Mouse (Mus musculus) hindbrain, embryonic 10.5 days (tissue): Measurements from ENCODE around the gene Ppp1r36. TPM values are rescaled to one million over a fixed set of nuclear protein-coding genes. Genes with fewer than 3 reads are reported as not detected.

ENCODE experiments used
- DNase-seq: peaks from one replicate; pipeline ENCODE4 v3.0.0-alpha.2; 2017; ENCODE audit warnings: low spot score
- H3K27ac ChIP-seq: fragments of 300-500 bp; sonication (generic); 2 replicates; pipeline ENCODE4 v1.5.1; 2016; ENCODE audit warnings: mild to moderate bottlenecking, moderate library complexity
- H3K27me3 ChIP-seq: fragments of 300-500 bp; sonication (generic); 2 replicates; pipeline ENCODE4 v1.6.1; 2016; ENCODE audit warnings: mild to moderate bottlenecking; ENCODE audit not compliant: poor library complexity, insufficient read depth, severe bottlenecking
- H3K36me3 ChIP-seq: fragments of 300-500 bp; sonication (generic); 2 replicates; pipeline ENCODE4 v1.6.1; 2016; ENCODE audit warnings: mild to moderate bottlenecking, moderate library complexity
- H3K4me1 ChIP-seq: fragments of 300-500 bp; sonication (generic); replicated peaks from 2 replicates; pipeline ENCODE4 v1.6.1; 2016; ENCODE audit warnings: mild to moderate bottlenecking
- H3K4me3 ChIP-seq: fragments of 300-500 bp; sonication (generic); 2 replicates; pipeline ENCODE4 v1.5.1; 2016; ENCODE audit warnings: mild to moderate bottlenecking, moderate library complexity
- H3K9me3 ChIP-seq: fragments of 300-500 bp; sonication (generic); 2 replicates; pipeline ENCODE4 v1.6.1; 2016; ENCODE audit warnings: mild to moderate bottlenecking, moderate library complexity
- WGBS: fragments of 180-500 bp; shearing (Covaris S2); methylation state at CpG from one replicate; pipeline ENCODE4 v1.1.7; 2016; 5-methylcytosine and 5-hydroxymethylcytosine counted together
- polyA plus RNA-seq: library from polyadenylated mRNA; unstranded; fragments of >200 nt; fragmentation: Nextera tagmentation; extraction: Ambion mirVana; gene quantifications from 2 replicates; pipeline ENCODE4 v1.2.1, GENCODE M21; 2016

Ppp1r36 gene
- polyA plus RNA-seq, 1 experiment from 2014 or later, result 1.5 TPM

DNA sequence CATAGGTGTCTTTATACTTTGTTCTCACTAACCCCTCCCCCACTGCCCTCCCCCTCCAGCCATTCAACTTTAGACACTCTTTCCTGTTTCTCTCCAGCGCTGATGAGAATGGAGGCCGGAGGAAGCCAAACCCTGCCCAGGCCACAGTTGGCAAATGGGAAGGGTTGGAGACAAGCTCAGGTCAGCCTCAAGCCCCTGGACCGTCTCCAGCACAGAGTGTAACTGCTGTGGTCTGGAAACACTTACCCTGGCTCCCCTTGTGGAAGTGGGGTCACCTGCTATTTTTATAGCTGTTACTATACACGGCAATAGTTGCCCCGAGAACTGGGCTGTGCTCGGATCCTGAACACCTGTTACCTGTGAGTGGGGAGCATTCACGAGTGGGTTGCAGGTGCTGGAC is 49.3 kb downstream of the Ppp1r36 start:
- 89% methylated on average over 7 of the region's 7 CpGs for WGBS

DNA sequence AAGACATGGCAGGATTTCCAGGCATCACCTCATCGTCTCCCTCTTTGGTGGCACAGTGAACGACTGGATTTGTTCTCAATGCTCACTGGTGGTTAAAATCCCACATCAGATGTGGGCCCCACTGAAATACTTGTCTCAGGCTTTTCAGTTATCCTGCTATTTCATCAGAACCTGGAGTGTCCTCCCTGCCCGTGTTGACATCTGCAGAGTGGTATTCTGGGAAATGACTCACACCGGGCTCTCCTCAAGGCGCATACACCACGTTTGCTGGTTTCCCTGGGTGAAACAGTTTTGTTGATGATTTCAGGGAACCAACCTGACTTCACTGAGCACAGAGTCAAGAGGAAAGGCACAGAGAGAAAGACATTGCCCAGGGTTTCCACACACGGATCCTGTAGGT is 49.9 kb downstream of the Ppp1r36 start:
- H3K27me3 ChIP-seq, result no peaks in the 10 kb centered on the region

More for the DNA sequence above, 49.3 kb downstream of the Ppp1r36 start:
- no peak for DNase-seq
- Histone ChIP-seq H3K27me3 (no peaks in the 10 kb centered on the region), H3K27ac (no peak overlapping the region), H3K4me1 (peaks cover 4% of the 10 kb centered on the region; the same call in 1 of the 2 replicates), H3K9me3 (no peaks in the 10 kb centered on the region), H3K4me3 (no peak overlapping the region), H3K36me3 (no peaks in the 10 kb centered on the region)

DNA sequence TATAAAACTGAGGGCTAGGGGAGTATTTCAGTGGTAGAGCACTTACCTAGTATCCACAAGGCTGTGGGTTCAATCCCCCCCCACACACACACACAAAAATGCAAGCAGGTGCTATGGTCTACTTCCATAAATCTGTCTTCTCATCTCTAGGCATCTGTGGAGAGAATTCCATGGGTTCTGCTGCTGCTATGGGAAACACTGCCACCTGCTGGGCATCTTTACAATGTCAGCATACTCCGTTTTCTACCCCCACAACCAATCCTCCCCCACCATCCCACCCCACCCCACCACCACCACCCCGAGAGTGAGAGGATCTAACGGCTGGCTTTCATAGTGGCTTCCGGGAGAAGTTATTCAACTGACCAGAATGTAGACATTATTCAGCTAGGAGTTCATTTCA is 54.7 kb downstream of the Ppp1r36 start:
- peaks cover 10% of the 10 kb centered on the region; the same call in 1 of the 2 replicates for H3K4me1 ChIP-seq

More for the DNA sequence above, 49.9 kb downstream of the Ppp1r36 start:
- no peak overlapping the region for H3K4me3 ChIP-seq
- DNase-seq, result no peak
- no peaks in the 10 kb centered on the region for H3K9me3 ChIP-seq
- peaks cover 4% of the 10 kb centered on the region; the same call in 1 of the 2 replicates for H3K4me1 ChIP-seq
- H3K27ac ChIP-seq, result no peak overlapping the region
- H3K36me3 ChIP-seq, result no peaks in the 10 kb centered on the region
- WGBS, result 76% methylated on average over 7 of the region's 7 CpGs

DNA sequence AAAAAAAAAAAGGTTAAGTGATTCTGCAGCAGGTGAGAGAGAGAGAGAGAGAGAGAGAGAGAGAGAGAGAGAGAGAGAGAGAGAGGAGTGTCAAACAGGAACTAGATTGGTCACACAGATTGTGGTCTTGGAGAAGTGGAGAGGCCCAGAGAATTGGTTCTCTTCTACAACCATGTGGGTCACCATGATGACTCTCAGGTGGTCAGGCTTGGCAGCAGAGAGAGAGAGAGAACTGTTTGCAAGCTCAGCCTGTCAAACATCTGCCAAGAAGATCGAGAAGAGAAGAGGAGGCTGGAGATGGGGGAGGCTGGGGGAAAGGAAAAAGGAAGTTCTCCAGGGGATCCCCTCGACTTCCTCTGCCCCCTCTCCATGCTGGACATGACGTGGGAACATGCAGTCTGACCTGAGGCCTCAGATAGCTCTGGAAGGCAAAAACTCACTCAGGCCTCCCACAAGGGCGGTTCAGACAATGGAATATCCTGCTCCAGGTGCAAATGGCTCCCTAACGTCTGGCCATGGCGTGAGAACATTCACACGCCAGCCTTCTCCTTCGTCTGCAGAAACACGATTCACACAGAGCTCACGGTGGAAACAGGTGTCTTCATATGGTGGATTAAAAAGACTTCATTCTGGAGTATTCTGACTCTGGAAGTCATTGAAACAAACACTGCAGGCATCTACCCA is 56.4 kb downstream of the Ppp1r36 start:
- H3K9me3 ChIP-seq, result no peaks in the 10 kb centered on the region
- H3K4me1 ChIP-seq, result peaks cover 16% of the 10 kb centered on the region
- WGBS, result 81% methylated on average over 10 of the region's 10 CpGs
- DNase-seq, result no peak
- no peak overlapping the region for H3K27ac ChIP-seq
- no peaks in the 10 kb centered on the region for H3K36me3 ChIP-seq
- H3K27me3 ChIP-seq, result no peaks in the 10 kb centered on the region
- no peak overlapping the region for H3K4me3 ChIP-seq

More for the DNA sequence above, 54.7 kb downstream of the Ppp1r36 start:
- peak; percentile 73 for DNase-seq
- Histone ChIP-seq H3K4me3 (no peak overlapping the region), H3K27me3 (no peaks in the 10 kb centered on the region), H3K36me3 (no peaks in the 10 kb centered on the region), H3K9me3 (no peaks in the 10 kb centered on the region), H3K27ac (no peak overlapping the region)
- WGBS, result 16% methylated on average over 4 of the region's 4 CpGs

DNA sequence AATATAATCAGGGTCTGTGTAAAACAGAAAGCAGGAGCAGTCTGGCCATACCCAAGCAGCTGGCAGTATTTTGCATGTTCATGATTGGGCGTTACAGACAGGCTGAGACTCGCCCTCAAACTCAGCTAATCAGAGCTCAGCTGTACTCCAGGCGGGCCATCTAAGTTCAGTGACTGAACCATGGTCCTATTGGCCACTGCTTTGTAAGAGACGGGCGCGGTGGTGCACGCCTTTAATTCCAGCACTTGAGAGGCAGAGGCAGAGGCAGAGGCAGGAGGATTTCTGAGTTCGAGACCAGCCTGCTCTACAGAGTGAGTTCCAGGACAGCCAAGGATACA is 56.9 kb downstream of the Ppp1r36 start:
- no peaks in the 10 kb centered on the region for H3K27me3 ChIP-seq
- no peak for DNase-seq
- 86% methylated on average over 8 of the region's 8 CpGs for WGBS

DNA sequence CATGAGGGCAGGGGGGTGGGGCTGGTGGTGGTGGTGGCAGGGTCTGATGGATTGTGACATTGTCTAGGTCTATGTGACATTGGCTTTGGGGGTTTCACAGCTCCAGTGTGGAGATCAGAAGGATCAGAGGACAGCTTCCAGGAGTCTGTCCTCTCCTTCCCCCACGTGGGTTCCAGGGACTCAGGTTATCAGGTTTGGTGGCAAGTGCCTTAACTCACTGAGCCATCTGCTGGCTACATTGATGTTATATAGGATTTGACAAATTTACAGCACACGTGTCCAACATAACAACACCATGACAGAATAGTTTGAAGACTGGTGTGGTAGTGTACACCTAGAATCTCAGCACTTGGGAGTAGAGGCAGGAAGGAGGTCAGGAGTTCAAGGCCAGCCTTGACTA is 57.5 kb downstream of the Ppp1r36 start:
- H3K27ac ChIP-seq, result no peak overlapping the region
- H3K4me3 ChIP-seq, result no peak overlapping the region
- H3K4me1 ChIP-seq, result peaks cover 14% of the 10 kb centered on the region; the same call in 1 of the 2 replicates
- DNase-seq, result no peak
- H3K36me3 ChIP-seq, result no peaks in the 10 kb centered on the region
- WGBS, result 51% methylated on average over 2 of the region's 2 CpGs
- H3K9me3 ChIP-seq, result no peaks in the 10 kb centered on the region
- H3K27me3 ChIP-seq, result no peaks in the 10 kb centered on the region

More for the DNA sequence above, 56.9 kb downstream of the Ppp1r36 start:
- Histone ChIP-seq H3K36me3 (no peaks in the 10 kb centered on the region), H3K4me3 (no peak overlapping the region), H3K9me3 (no peaks in the 10 kb centered on the region), H3K4me1 (peaks cover 18% of the 10 kb centered on the region), H3K27ac (no peak overlapping the region)

DNA sequence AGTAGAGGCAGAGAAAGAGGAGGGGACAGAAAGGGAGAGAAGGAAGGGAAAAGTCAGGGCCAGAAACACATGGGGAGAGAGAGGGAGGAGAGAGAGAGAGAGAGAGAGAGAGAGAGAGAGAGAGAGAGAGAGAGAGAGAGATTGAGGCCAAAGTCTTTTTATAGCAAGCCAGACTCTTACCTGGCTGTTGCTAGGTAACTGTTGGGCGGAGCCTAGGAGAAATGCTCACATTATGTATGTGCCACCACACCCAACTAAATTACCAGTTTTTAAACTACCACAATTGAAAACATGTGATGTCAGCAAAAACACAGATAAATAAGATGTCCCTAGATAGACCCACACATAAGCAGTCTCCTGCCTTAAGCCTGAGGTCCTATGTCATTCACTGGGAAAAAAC is 58.8 kb downstream of the Ppp1r36 start:
- WGBS, result 97% methylated on average over 1 of the region's 1 CpGs
- H3K9me3 ChIP-seq, result no peaks in the 10 kb centered on the region

DNA sequence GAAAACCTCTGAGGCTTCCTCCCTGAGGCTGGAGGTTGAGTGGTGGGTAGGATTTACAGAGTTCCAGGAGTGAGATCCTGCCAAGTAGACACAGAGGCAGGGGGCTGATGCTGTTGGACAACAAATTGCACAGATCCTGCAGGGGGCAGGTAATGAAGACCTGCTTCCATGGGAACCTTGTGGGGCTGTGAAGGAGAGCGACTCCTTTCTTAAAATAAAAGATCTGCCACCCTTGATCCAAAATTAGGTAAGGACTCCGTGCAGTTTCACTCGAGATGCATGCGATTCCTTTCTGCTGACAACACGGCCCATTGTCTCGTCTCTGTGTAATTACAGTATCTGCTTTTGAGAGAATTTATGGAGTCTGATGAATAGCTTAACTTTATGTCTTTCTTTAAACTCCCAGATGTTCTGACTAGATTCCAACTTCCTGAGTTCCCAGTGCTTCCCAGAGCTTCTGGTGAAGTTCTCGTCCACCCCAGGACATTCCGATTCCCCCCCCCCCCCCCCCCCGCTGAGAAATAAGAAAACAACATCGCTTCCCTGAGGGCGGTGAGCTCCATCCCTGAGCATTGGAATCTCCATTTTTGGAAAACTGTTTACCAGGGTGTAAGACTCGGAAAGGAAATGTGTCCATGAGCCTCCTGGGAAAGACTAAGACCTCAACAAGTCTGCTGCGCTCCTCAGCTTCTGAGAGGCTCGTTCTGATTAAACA is 61.1 kb downstream of the Ppp1r36 start:
- peaks cover 14% of the 10 kb centered on the region; the same call in 1 of the 2 replicates for H3K4me1 ChIP-seq
- no peak overlapping the region for H3K4me3 ChIP-seq
- 49% methylated on average over 14 of the region's 14 CpGs for WGBS
- no peaks in the 10 kb centered on the region for H3K9me3 ChIP-seq
- H3K36me3 ChIP-seq, result no peaks in the 10 kb centered on the region
- no peaks in the 10 kb centered on the region for H3K27me3 ChIP-seq
- no peak overlapping the region for H3K27ac ChIP-seq
- no peak for DNase-seq

More for the DNA sequence above, 58.8 kb downstream of the Ppp1r36 start:
- Histone ChIP-seq H3K4me3 (no peak overlapping the region), H3K36me3 (no peaks in the 10 kb centered on the region), H3K4me1 (peaks cover 14% of the 10 kb centered on the region; the same call in 1 of the 2 replicates), H3K27ac (no peak overlapping the region), H3K27me3 (no peaks in the 10 kb centered on the region)
- no peak for DNase-seq

DNA sequence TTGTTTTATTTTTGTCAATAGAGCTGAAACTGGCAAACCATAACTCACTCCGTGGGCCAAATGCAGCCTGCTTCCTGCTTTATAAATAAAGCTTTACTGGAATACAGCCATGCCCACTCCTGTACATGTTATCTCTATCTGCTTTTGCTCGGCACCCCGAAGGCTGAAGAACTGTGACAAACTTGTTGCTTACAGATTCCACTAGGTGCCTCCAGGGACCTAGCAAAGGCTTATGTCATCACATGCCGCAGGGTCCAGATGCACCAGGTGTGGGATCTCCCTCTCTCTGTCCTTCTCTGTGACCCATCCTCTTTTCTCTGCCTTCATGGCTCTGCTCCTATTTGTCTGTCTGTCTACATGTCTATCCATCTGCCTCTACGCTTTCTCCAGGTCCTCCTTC is 61.8 kb downstream of the Ppp1r36 start:
- H3K36me3 ChIP-seq, result no peaks in the 10 kb centered on the region
- H3K9me3 ChIP-seq, result no peaks in the 10 kb centered on the region
- peaks cover 12% of the 10 kb centered on the region; the same call in 1 of the 2 replicates for H3K4me1 ChIP-seq
- DNase-seq, result no peak
- H3K4me3 ChIP-seq, result no peak overlapping the region
- no peak overlapping the region for H3K27ac ChIP-seq
- WGBS, result 75% methylated on average over 5 of the region's 5 CpGs
- no peaks in the 10 kb centered on the region for H3K27me3 ChIP-seq

DNA sequence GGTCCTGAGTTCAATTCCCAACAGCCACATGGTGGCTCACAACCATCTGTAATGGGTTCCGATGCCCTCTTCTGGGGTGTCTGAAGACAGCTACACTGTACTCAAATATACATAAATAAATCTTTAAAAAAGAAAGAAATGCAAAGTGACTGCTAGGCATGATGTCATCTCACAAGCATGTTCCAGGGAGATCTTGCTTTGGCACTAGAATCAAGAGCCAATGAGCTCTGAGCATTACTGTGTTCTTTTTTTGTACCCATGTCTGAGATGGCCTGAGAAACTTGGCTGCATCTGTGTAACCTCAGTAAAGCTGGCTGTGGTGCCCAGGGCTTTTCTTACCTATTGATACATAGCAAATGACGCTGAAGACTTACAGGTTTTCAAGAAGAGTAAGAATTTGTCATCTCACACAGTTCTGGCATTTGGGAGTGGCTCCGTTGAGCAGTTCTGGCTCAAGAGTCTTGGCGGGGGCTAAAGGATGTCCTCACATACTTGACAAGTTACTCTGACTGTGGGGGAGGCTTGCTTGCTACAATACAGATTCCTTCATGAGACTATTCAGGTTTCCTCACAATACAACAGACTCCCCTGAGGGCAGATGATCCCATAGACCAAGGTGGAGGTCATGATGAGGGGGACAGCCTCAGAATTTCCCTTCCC is 62.6 kb downstream of the Ppp1r36 start:
- H3K27me3 ChIP-seq, result no peaks in the 10 kb centered on the region
- WGBS, result 87% methylated on average over 4 of the region's 4 CpGs
- H3K4me3 ChIP-seq, result no peak overlapping the region
- no peak overlapping the region for H3K27ac ChIP-seq
- H3K36me3 ChIP-seq, result no peaks in the 10 kb centered on the region
- DNase-seq, result no peak
- no peaks in the 10 kb centered on the region for H3K9me3 ChIP-seq
- H3K4me1 ChIP-seq, result peaks cover 13% of the 10 kb centered on the region; the same call in 1 of the 2 replicates

DNA sequence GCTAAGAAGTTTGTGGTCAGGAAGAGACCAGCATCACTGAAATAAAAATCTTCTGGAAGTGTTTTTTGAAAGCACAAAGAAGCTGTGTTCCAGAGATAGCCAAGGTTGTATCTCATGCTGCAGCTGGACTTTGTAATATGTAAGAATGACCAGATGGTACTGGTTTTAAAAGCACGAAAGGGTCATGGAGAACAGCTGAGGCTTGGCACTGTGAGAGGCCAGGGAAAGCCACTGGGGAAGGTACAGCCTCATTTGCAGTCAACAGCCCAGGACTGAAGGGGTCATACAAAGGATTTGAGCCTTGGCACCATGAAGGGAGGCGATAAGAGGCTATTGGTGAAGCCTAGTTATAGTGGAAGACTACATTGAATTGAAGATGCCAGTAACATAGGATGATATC is 65.1 kb downstream of the Ppp1r36 start:
- Histone ChIP-seq H3K27me3 (no peaks in the 10 kb centered on the region), H3K4me3 (no peak overlapping the region), H3K27ac (no peak overlapping the region), H3K9me3 (no peaks in the 10 kb centered on the region), H3K36me3 (no peaks in the 10 kb centered on the region), H3K4me1 (peaks cover 17% of the 10 kb centered on the region)
- DNase-seq, result no peak
- WGBS, result 80% methylated on average over 2 of the region's 2 CpGs

DNA sequence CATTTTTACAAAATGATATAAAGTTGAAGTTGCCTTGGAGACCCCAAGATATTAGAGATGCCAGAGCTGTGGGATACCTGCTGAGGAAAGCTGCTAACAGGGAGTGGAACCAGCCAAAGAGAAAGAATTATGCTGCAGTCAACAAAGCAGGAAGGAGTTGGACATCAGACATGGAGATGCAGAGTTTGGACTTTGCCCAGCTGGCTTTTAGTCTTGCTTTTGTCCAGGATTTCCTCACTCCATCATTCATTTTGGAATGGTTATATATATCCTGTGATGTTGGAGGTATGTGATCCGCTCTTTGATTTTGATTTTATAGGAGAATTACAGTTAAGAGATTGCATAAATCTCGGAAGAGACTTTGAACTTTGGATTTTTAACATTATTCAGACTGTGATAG is 65.6 kb downstream of the Ppp1r36 start:
- Histone ChIP-seq H3K4me1 (peaks cover 16% of the 10 kb centered on the region), H3K27ac (no peak overlapping the region), H3K36me3 (no peaks in the 10 kb centered on the region), H3K27me3 (no peaks in the 10 kb centered on the region), H3K9me3 (no peaks in the 10 kb centered on the region), H3K4me3 (no peak overlapping the region)
- WGBS, result 92% methylated on average over 2 of the region's 2 CpGs
- DNase-seq, result no peak

DNA sequence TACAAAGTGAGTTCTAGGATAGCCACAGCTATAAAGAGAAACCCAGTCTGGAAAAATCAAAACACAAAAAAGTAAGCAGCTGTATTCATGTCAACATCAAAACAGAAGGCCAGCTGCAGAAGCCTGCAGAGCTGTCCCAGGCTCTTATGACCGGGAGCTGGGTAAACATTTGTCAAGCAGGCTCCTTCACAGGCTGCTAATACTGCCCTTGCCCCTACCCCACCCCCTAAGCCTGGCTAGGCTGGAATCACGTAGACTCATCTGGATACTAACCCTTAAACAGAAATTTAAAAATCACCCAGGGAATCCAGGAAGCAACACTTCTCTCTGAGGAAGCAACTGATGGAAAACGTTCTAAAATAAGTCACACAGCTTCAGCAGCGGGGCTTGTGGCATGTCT is 67.5 kb downstream of the Ppp1r36 start:
- no peak overlapping the region for H3K27ac ChIP-seq
- DNase-seq, result no peak
- no peaks in the 10 kb centered on the region for H3K36me3 ChIP-seq
- H3K4me1 ChIP-seq, result peaks cover 9% of the 10 kb centered on the region; the same call in 1 of the 2 replicates
- H3K27me3 ChIP-seq, result no peaks in the 10 kb centered on the region
- WGBS, result 59% methylated on average over 4 of the region's 4 CpGs
- no peak overlapping the region for H3K4me3 ChIP-seq
- no peaks in the 10 kb centered on the region for H3K9me3 ChIP-seq
